Mouse (Mus musculus): Measurements from ENCODE around the gene Ppp2r2d. TPM values are rescaled to one million over a fixed set of nuclear protein-coding genes. Genes with fewer than 3 reads are reported as not detected.

The Ppp2r2d gene
- polyA plus RNA-seq, 1 experiment from 2014 or later: 40.5 TPM

DNA sequence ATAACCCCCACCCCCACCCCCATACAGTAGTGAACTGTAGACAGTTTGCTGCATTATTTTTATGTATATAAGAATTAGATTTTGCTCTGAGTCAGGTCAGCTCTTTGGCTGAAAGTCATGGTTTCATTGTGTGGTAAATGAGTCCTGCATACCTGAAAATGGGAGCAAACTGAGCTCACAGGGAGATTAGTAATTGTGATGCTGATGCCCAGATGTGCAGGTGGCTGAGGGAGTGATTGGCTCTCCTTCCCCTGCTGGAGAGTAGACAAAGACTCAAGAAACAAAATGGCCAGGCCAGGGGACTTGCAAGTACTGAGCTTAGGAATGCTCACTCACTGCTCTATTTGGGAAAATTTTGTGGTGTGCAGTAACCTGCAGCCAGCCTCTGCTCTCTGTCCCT, 4.2 kb downstream of the Ppp2r2d start:
- 0 out of 2 replicates have a peak overlapping the region, but pooled peaks have one; percentile 15 for H3K27ac ChIP-seq (replicated peaks; ENCODE audit: low read depth, low read length)
- H3K4me1 ChIP-seq (ENCODE audit: control insufficient read depth, insufficient read depth, low read length): peaks cover 18% of the 10 kb centered on the region
- H3K4me2 ChIP-seq (ENCODE audit: low read depth, low read length): no peak overlapping the region
- DNase-seq (ENCODE audit: low spot score) (no peak), ATAC-seq (ENCODE audit: low read depth) (no peak)
- H3K4me3 ChIP-seq (ENCODE audit: low read depth, low read length): no peak overlapping the region
- peaks cover 43% of the 10 kb centered on the region for H3K36me3 ChIP-seq (ENCODE audit: control insufficient read depth, insufficient read depth, low read length)
- H3K9me3 ChIP-seq (ENCODE audit: control insufficient read depth, low read length): no peaks in the 10 kb centered on the region
- H3K27me3 ChIP-seq (replicated peaks; ENCODE audit: control insufficient read depth, insufficient read depth, low read length): no peaks in the 10 kb centered on the region
- no peak overlapping the region for H3K9ac ChIP-seq (ENCODE audit: low read depth, low read length)

- Histone ChIP-seq H3K4me2 (ENCODE audit: low read depth, low read length) (no peak overlapping the region), H3K9me3 (ENCODE audit: control insufficient read depth, low read length) (no peaks in the 10 kb centered on the region), H3K4me1 (ENCODE audit: control insufficient read depth, insufficient read depth, low read length) (no peaks in the 10 kb centered on the region; the same call in 1 of the 2 replicates), H3K27ac (replicated peaks; ENCODE audit: low read depth, low read length) (no peak overlapping the region), H3K9ac (ENCODE audit: low read depth, low read length) (no peak overlapping the region), H3K36me3 (ENCODE audit: control insufficient read depth, insufficient read depth, low read length) (peaks cover 44% of the 10 kb centered on the region), H3K4me3 (ENCODE audit: low read depth, low read length) (no peak overlapping the region), H3K27me3 (replicated peaks; ENCODE audit: control insufficient read depth, insufficient read depth, low read length) (no peaks in the 10 kb centered on the region)
- ATAC-seq (ENCODE audit: low read depth) (no peak), DNase-seq (ENCODE audit: low spot score) (no peak)
- 97% methylated on average over 4 of the region's 4 CpGs for WGBS
These were observed 7.6 kb downstream of the Ppp2r2d start for GRCm38 (mm10) chr7:138853417-138854031.

GRCm38 (mm10) chr7:138854201-138854600, 8.3 kb downstream of the Ppp2r2d start:
- H3K9ac ChIP-seq (ENCODE audit: low read depth, low read length): no peak overlapping the region
- DNase-seq (ENCODE audit: low spot score): no peak
- WGBS: 93% methylated on average over 2 of the region's 2 CpGs

GRCm38 (mm10) chr7:138856670-138857069, 10.8 kb downstream of the Ppp2r2d start:
- no peak overlapping the region for H3K9ac ChIP-seq (ENCODE audit: low read depth, low read length)
- H3K4me2 ChIP-seq (ENCODE audit: low read depth, low read length): no peak overlapping the region
- ATAC-seq (ENCODE audit: low read depth) (no peak), DNase-seq (ENCODE audit: low spot score) (no peak)
- no peaks in the 10 kb centered on the region for H3K27me3 ChIP-seq (replicated peaks; ENCODE audit: control insufficient read depth, insufficient read depth, low read length)
- H3K4me1 ChIP-seq (ENCODE audit: control insufficient read depth, insufficient read depth, low read length): no peaks in the 10 kb centered on the region; the same call in 1 of the 2 replicates
- peaks cover 47% of the 10 kb centered on the region for H3K36me3 ChIP-seq (ENCODE audit: control insufficient read depth, insufficient read depth, low read length)
- 63% methylated on average over 2 of the region's 2 CpGs for WGBS
- no peak overlapping the region for H3K27ac ChIP-seq (replicated peaks; ENCODE audit: low read depth, low read length)
- H3K4me3 ChIP-seq (ENCODE audit: low read depth, low read length): no peak overlapping the region
- no peaks in the 10 kb centered on the region for H3K9me3 ChIP-seq (ENCODE audit: control insufficient read depth, low read length)

More at GRCm38 (mm10) chr7:138854201-138854600, 8.3 kb downstream of the Ppp2r2d start:
- H3K4me2 ChIP-seq (ENCODE audit: low read depth, low read length): no peak overlapping the region
- H3K27me3 ChIP-seq (replicated peaks; ENCODE audit: control insufficient read depth, insufficient read depth, low read length): no peaks in the 10 kb centered on the region
- ATAC-seq (ENCODE audit: low read depth): no peak
- peaks cover 46% of the 10 kb centered on the region for H3K36me3 ChIP-seq (ENCODE audit: control insufficient read depth, insufficient read depth, low read length)
- H3K4me3 ChIP-seq (ENCODE audit: low read depth, low read length): no peak overlapping the region
- no peak overlapping the region for H3K27ac ChIP-seq (replicated peaks; ENCODE audit: low read depth, low read length)
- no peaks in the 10 kb centered on the region; the same call in 1 of the 2 replicates for H3K4me1 ChIP-seq (ENCODE audit: control insufficient read depth, insufficient read depth, low read length)
- H3K9me3 ChIP-seq (ENCODE audit: control insufficient read depth, low read length): no peaks in the 10 kb centered on the region

DNA sequence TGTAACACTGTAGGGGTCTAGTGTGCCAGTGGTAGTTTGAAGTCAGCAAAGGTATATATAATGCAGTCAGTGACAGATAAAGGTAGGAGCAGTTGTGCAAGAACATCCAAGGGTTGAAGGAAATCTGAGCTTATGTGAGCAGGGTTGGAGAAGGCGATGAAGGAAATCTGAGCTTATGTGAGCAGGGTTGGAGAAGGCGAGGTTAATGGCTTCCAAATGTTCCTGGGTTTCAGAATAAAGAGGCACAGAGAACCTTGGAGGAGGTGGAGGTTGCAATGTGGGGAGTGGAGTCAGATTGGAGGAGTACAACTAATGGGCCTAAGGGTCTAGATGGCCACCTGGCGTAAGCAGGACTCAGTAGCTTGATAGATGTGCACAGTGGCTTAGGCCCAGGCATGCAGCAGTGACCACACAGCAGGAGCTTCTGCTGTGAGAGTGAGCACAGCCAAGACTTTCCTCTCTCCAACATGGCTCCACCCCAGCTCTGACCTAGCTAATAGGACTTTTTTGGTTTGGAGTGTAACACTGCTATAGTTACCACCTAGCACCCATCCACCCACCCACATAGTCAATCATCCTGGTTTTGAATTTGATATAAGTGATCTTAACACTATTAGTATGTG, 18.2 kb downstream of the Ppp2r2d start:
- H3K27me3 ChIP-seq (replicated peaks; ENCODE audit: control insufficient read depth, insufficient read depth, low read length): no peaks in the 10 kb centered on the region
- H3K27ac ChIP-seq (replicated peaks; ENCODE audit: low read depth, low read length): no peak overlapping the region
- no peak overlapping the region for H3K4me3 ChIP-seq (ENCODE audit: low read depth, low read length)
- DNase-seq (ENCODE audit: low spot score): peak; percentile 12
- peaks cover 12% of the 10 kb centered on the region for H3K4me1 ChIP-seq (ENCODE audit: control insufficient read depth, insufficient read depth, low read length)
- H3K4me2 ChIP-seq (ENCODE audit: low read depth, low read length): no peak overlapping the region
- ATAC-seq (ENCODE audit: low read depth): 0 out of 2 replicates have a peak, but pooled peaks have one; percentile 18
- H3K36me3 ChIP-seq (ENCODE audit: control insufficient read depth, insufficient read depth, low read length): peaks cover 19% of the 10 kb centered on the region
- H3K9ac ChIP-seq (ENCODE audit: low read depth, low read length): no peak overlapping the region
- H3K9me3 ChIP-seq (ENCODE audit: control insufficient read depth, low read length): no peaks in the 10 kb centered on the region
- 40% methylated on average over 3 of the region's 3 CpGs for WGBS

- no peak overlapping the region for H3K4me3 ChIP-seq (ENCODE audit: low read depth, low read length)
- 90% methylated on average over 1 of the region's 1 CpGs for WGBS
- no peaks in the 10 kb centered on the region for H3K9me3 ChIP-seq (ENCODE audit: control insufficient read depth, low read length)
- peaks cover 20% of the 10 kb centered on the region for H3K36me3 ChIP-seq (ENCODE audit: control insufficient read depth, insufficient read depth, low read length)
- H3K27me3 ChIP-seq (replicated peaks; ENCODE audit: control insufficient read depth, insufficient read depth, low read length): no peaks in the 10 kb centered on the region
- no peak for ATAC-seq (ENCODE audit: low read depth)
- H3K9ac ChIP-seq (ENCODE audit: low read depth, low read length): no peak overlapping the region
- no peak overlapping the region for H3K27ac ChIP-seq (replicated peaks; ENCODE audit: low read depth, low read length)
- H3K4me2 ChIP-seq (ENCODE audit: low read depth, low read length): no peak overlapping the region
- no peak for DNase-seq (ENCODE audit: low spot score)
- peaks cover 12% of the 10 kb centered on the region for H3K4me1 ChIP-seq (ENCODE audit: control insufficient read depth, insufficient read depth, low read length)
These were observed 18.9 kb downstream of the Ppp2r2d start for GRCm38 (mm10) chr7:138864776-138865175.

GRCm38 (mm10) chr7:138867286-138867685, 21.4 kb downstream of the Ppp2r2d start:
- 49% methylated on average over 6 of the region's 6 CpGs for WGBS
- Histone ChIP-seq H3K27ac (replicated peaks; ENCODE audit: low read depth, low read length) (no peak overlapping the region), H3K36me3 (ENCODE audit: control insufficient read depth, insufficient read depth, low read length) (peaks cover 37% of the 10 kb centered on the region), H3K4me1 (ENCODE audit: control insufficient read depth, insufficient read depth, low read length) (peaks cover 12% of the 10 kb centered on the region), H3K4me3 (ENCODE audit: low read depth, low read length) (no peak overlapping the region), H3K27me3 (replicated peaks; ENCODE audit: control insufficient read depth, insufficient read depth, low read length) (no peaks in the 10 kb centered on the region), H3K9me3 (ENCODE audit: control insufficient read depth, low read length) (no peaks in the 10 kb centered on the region), H3K4me2 (ENCODE audit: low read depth, low read length) (no peak overlapping the region), H3K9ac (ENCODE audit: low read depth, low read length) (no peak overlapping the region)
- DNase-seq (ENCODE audit: low spot score) (no peak), ATAC-seq (ENCODE audit: low read depth) (no peak)

DNA sequence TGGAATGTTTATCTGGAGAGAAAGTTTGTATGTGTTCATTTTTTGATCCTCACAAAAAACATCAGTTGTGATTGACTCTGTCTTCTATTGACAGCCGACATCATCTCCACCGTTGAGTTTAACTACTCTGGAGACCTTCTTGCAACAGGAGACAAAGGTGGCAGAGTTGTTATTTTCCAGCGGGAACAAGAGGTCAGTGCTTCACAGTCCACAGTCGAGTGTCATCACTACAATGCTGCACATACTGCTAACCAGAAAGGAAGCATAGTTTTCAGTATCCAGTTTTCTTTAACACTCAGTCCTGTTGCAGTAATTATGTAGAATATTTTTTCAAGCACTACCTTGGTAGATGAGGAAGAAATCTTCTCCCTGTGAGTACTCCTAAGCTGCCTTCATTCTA, 22.4 kb downstream of the Ppp2r2d start:
- ATAC-seq (ENCODE audit: low read depth) (no peak), DNase-seq (ENCODE audit: low spot score) (no peak)
- H3K4me1 ChIP-seq (ENCODE audit: control insufficient read depth, insufficient read depth, low read length): peaks cover 9% of the 10 kb centered on the region
- H3K27me3 ChIP-seq (replicated peaks; ENCODE audit: control insufficient read depth, insufficient read depth, low read length): no peaks in the 10 kb centered on the region
- H3K27ac ChIP-seq (replicated peaks; ENCODE audit: low read depth, low read length): no peak overlapping the region
- peaks cover 48% of the 10 kb centered on the region for H3K36me3 ChIP-seq (ENCODE audit: control insufficient read depth, insufficient read depth, low read length)
- H3K9me3 ChIP-seq (ENCODE audit: control insufficient read depth, low read length): no peaks in the 10 kb centered on the region
- H3K9ac ChIP-seq (ENCODE audit: low read depth, low read length): no peak overlapping the region
- no peak overlapping the region for H3K4me2 ChIP-seq (ENCODE audit: low read depth, low read length)
- H3K4me3 ChIP-seq (ENCODE audit: low read depth, low read length): no peak overlapping the region
- WGBS: 94% methylated on average over 4 of the region's 4 CpGs

DNA sequence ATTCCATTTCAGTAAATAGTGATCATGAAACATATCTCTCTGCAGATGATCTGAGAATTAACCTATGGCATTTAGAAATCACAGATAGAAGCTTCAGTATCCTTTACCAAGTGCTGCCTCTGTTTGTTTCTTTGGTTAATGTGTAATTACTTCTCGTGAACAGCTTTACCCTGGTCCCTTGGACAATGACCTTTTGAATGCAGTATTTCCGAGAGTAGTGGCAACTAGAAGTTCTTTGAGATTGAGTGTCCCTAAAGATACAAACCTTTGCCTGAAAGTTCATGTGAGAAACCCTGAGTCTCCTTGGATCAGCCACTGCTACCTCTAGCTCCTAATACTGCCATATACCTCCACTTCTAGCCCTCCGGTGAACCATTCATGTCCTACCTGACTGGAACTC, 27.1 kb downstream of the Ppp2r2d start:
- no peak for DNase-seq (ENCODE audit: low spot score)
- 84% methylated on average over 3 of the region's 3 CpGs for WGBS
- no peak for ATAC-seq (ENCODE audit: low read depth)
- no peak overlapping the region for H3K4me3 ChIP-seq (ENCODE audit: low read depth, low read length)
- peaks cover 94% of the 10 kb centered on the region for H3K36me3 ChIP-seq (ENCODE audit: control insufficient read depth, insufficient read depth, low read length)
- no peaks in the 10 kb centered on the region for H3K9me3 ChIP-seq (ENCODE audit: control insufficient read depth, low read length)
- H3K4me2 ChIP-seq (ENCODE audit: low read depth, low read length): no peak overlapping the region
- H3K9ac ChIP-seq (ENCODE audit: low read depth, low read length): no peak overlapping the region
- H3K4me1 ChIP-seq (ENCODE audit: control insufficient read depth, insufficient read depth, low read length): no peaks in the 10 kb centered on the region
- no peaks in the 10 kb centered on the region for H3K27me3 ChIP-seq (replicated peaks; ENCODE audit: control insufficient read depth, insufficient read depth, low read length)
- no peak overlapping the region for H3K27ac ChIP-seq (replicated peaks; ENCODE audit: low read depth, low read length)

Measured in embryonic facial prominence, embryonic 14.5 days (tissue).